ENCODE assay signal across 27 mouse cellular contexts in the genomic region with DNA sequence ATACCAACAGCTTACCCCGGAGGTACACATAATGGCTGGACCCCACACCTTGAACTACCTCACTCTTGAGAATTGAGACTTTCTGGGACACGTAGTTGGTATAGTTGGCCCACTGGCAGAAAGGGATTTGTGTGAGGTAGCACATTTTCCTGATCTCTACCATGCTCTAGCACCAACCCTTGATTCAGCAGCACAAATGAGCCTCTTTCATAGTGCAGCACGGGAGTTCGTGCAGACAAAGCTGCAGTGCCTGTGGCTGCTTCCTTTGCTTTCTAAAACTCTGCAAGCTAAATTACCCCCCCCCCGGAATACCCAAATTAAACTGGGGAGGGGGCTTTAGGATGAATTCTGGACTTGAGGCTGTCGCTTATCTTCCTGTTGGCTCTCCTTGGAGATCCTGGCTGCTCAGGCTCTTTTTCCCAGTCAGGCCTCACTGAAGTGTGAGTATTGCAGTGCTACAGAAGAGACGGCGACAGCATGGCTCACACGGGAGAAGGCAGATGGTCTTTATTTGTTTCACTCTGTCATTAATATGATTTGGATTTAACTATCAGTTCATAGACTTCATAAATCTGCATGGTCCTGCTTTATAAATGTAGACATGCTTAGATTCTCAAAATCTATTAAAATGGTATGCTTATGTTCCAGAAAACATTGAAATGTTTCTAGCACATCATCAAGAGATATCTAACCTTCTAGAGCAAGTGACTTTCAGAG. TPM values are rescaled to one million over a fixed set of nuclear protein-coding genes. Genes with fewer than 3 reads are reported as not detected.
A peak's percentile ranks its signal among the peaks of the same experiment; 100 is the strongest.
DNase-seq lines count a peak whose midpoint lies in the region; ATAC-seq and TF ChIP-seq lines count a peak whose summit lies in the region.
"Had no signal": no experiment of that assay in that cellular context is flagged by ENCODE, and none has a peak within 500 bp of the region (broad histone marks: within the 10 kb centered on the region; RNA-seq: fewer than 3 reads in every experiment).

No protein-coding gene starts in this region.

- TF ChIP-seq EP300 in lung, postnatal 0 days (IDR thresholded peaks at IDR 0.05), result peak; percentile 71

- peak; percentile 52 for DNase-seq in heart, adult 11 months
- no peak for DNase-seq in heart, adult 8-10 months (ENCODE audit: low spot score)
- DNase-seq in lung, embryonic 14.5 days, result peak; percentile 92
- DNase-seq in lung, adult 2 months, result no peak
- DNase-seq in lung, postnatal 0 days (ENCODE audit: low spot score), result peak; percentile 82
- no peak for DNase-seq in lung, postnatal 25 days (ENCODE audit: low spot score)
- peak; percentile 15 for DNase-seq in brain, embryonic 14.5 days (ENCODE audit: low read depth)
- no peak for DNase-seq in natural killer cell, adult 2 months (ENCODE audit: low spot score in 2 of 2)
- DNase-seq: adrenal gland, adult 2 months; adrenal gland, postnatal 14 days; cerebellum, adult 11-12 months; cerebellum, adult 8-10 months; cerebellum, postnatal 36 days; embryo, embryonic 11 days; gastrocnemius, postnatal 10 days; gastrocnemius, postnatal 36 days; heart, postnatal 10 days; heart, postnatal 36 days had no signal

- TF ChIP-seq CTCF in lung, embryonic 14.5 days (IDR thresholded peaks at IDR 0.05; ENCODE audit: low read depth), result no peak
- TF ChIP-seq CTCF in lung, adult 2 months (IDR thresholded peaks at IDR 0.05; ENCODE audit: insufficient read depth, low read length), result no peak
- TF ChIP-seq CTCF in lung, postnatal 0 days (IDR thresholded peaks at IDR 0.05), result no peak
- TF ChIP-seq CTCF in brain, embryonic 14.5 days (IDR thresholded peaks at IDR 0.05; ENCODE audit: borderline replicate concordance, extremely low read depth, insufficient read depth, insufficient read length), result no peak

- H3K9me3 ChIP-seq in lung, embryonic 14.5 days (ENCODE audit: low read depth, low read length), result no peaks in the 10 kb centered on the region
- H3K9me3 ChIP-seq in lung, postnatal 0 days (ENCODE audit: low read length), result no peaks in the 10 kb centered on the region
- H3K9me3 ChIP-seq: heart, embryonic 15.5 days had no signal

- no peak overlapping the region for H3K4me3 ChIP-seq in lung, embryonic 14.5 days (ENCODE audit: low read depth, low read length)
- H3K4me3 ChIP-seq in lung, adult 2 months (replicated peaks; ENCODE audit: extremely low read depth, low read depth, low read length), result no peak overlapping the region
- H3K4me3 ChIP-seq in lung, postnatal 0 days (ENCODE audit: low read depth, low read length), result no peak overlapping the region
- H3K4me3 ChIP-seq: embryonic facial prominence, embryonic 10.5 days; embryonic facial prominence, embryonic 13.5 days; erythroblast, embryonic 14.5 days; heart, embryonic 12.5 days; heart, embryonic 15.5 days; hindbrain, embryonic 10.5 days had no signal

- 54% methylated on average over 9 of the region's 9 CpGs for WGBS in lung, embryonic 14.5 days
- 73% methylated on average over 9 of the region's 9 CpGs for WGBS in lung, adult 2 months
- 63% methylated on average over 9 of the region's 9 CpGs for WGBS in lung, postnatal 0 days

- ATAC-seq in lung, embryonic 14.5 days (ENCODE audit: insufficient read depth), result peak; percentile 96
- peak; percentile 90 for ATAC-seq in lung, postnatal 0 days
- ATAC-seq: CD4-positive, CD25-positive, alpha-beta regulatory T cell, adult 4 months; forebrain, embryonic 14.5 days had no signal

- no peaks in the 10 kb centered on the region for H3K36me3 ChIP-seq in lung, embryonic 14.5 days (ENCODE audit: insufficient read depth)
- no peaks in the 10 kb centered on the region for H3K36me3 ChIP-seq in lung, postnatal 0 days (ENCODE audit: insufficient read depth, low read length)
- H3K36me3 ChIP-seq: embryonic facial prominence, embryonic 10.5 days; embryonic facial prominence, embryonic 13.5 days; heart, embryonic 12.5 days; heart, embryonic 15.5 days; hindbrain, embryonic 10.5 days had no signal

- no peak overlapping the region for H3K4me2 ChIP-seq in lung, embryonic 14.5 days
- H3K4me2 ChIP-seq in lung, postnatal 0 days (replicated peaks; ENCODE audit: low read depth, low read length), result no peak overlapping the region
- H3K4me2 ChIP-seq: embryonic facial prominence, embryonic 13.5 days; heart, embryonic 12.5 days; heart, embryonic 15.5 days; hindbrain, embryonic 14.5 days had no signal

- H3K9ac ChIP-seq in lung, embryonic 14.5 days, result no peak overlapping the region
- no peak overlapping the region for H3K9ac ChIP-seq in lung, postnatal 0 days (replicated peaks; ENCODE audit: low read depth)
- H3K9ac ChIP-seq: embryonic facial prominence, embryonic 13.5 days; heart, embryonic 12.5 days; heart, embryonic 15.5 days; hindbrain, embryonic 14.5 days had no signal

- H3K27me3 ChIP-seq in lung, embryonic 14.5 days (ENCODE audit: insufficient read depth, low read length), result no peaks in the 10 kb centered on the region
- H3K27me3 ChIP-seq in lung, postnatal 0 days (replicated peaks; ENCODE audit: insufficient read depth, low read length), result no peaks in the 10 kb centered on the region
- H3K27me3 ChIP-seq: embryonic facial prominence, embryonic 13.5 days; heart, embryonic 12.5 days; heart, embryonic 15.5 days had no signal

- no peaks in the 10 kb centered on the region for H3K4me1 ChIP-seq in lung, embryonic 14.5 days (ENCODE audit: insufficient read depth)
- H3K4me1 ChIP-seq in lung, adult 2 months (ENCODE audit: control insufficient read depth, insufficient read depth, low read length), result no peaks in the 10 kb centered on the region
- H3K4me1 ChIP-seq in lung, postnatal 0 days (ENCODE audit: insufficient read depth, low read depth, low read length), result no peaks in the 10 kb centered on the region
- H3K4me1 ChIP-seq: embryonic facial prominence, embryonic 10.5 days; embryonic facial prominence, embryonic 13.5 days; heart, embryonic 12.5 days; heart, embryonic 15.5 days; hindbrain, embryonic 10.5 days had no signal

- H3K27ac ChIP-seq in lung, embryonic 14.5 days (ENCODE audit: low read depth), result no peak overlapping the region
- no peak overlapping the region for H3K27ac ChIP-seq in lung, postnatal 0 days (ENCODE audit: low read length)
- H3K27ac ChIP-seq: embryonic facial prominence, embryonic 10.5 days; embryonic facial prominence, embryonic 13.5 days; heart, embryonic 15.5 days; hindbrain, embryonic 10.5 days; hindbrain, embryonic 14.5 days had no signal

- no peak for TF ChIP-seq POLR2A in lung, adult 2 months (IDR thresholded peaks at IDR 0.05; ENCODE audit: borderline replicate concordance, extremely low read depth, low read depth, low read length)
- no peak for TF ChIP-seq POLR2A in brain, embryonic 14.5 days (IDR thresholded peaks at IDR 0.05; ENCODE audit: borderline replicate concordance, extremely low read depth, insufficient read depth, insufficient read length, poor library complexity, severe bottlenecking)

RNA-seq across cellular contexts. Expression of gene Vangl1, which starts 27.1 kb away (rescaled TPM):
- 10 to 100 TPM; 10.3 to 14.0 (median 11.1) TPM for total RNA-seq in heart, adult 8-10 months (2022)
- polyA plus RNA-seq in lung, embryonic 14.5 days (2014; fragmentation: Nextera tagmentation; extraction: Ambion mirVana), result 22.9 and 28.4 TPM in 2 replicates
- polyA plus RNA-seq in lung, adult 2 months (2012; rRNA removed), result 26.9 and 31.5 TPM in 2 replicates
- 14.0 and 15.8 TPM in 2 replicates for polyA plus RNA-seq in lung, postnatal 0 days (2015; fragmentation: Nextera tagmentation; extraction: Ambion mirVana)
- polyA plus RNA-seq in brain, embryonic 14.5 days (2012; rRNA removed), result 10.0 and 15.0 TPM in 2 replicates

Comparison
In these comparisons a context has a peak if more than half of its experiments do, and no peak if none do; other contexts are left out.
1. DNase-seq: peak in heart, adult 11 months (single experiment), lung, embryonic 14.5 days (single experiment), lung, postnatal 0 days (single experiment) and brain, embryonic 14.5 days (single experiment); none in heart, adult 8-10 months (single experiment), lung, adult 2 months (single experiment), lung, postnatal 25 days (single experiment) and natural killer cell, adult 2 months (0 of 2).